Mouse (Mus musculus): ENCODE measurements around the gene Usp35.

DNA sequence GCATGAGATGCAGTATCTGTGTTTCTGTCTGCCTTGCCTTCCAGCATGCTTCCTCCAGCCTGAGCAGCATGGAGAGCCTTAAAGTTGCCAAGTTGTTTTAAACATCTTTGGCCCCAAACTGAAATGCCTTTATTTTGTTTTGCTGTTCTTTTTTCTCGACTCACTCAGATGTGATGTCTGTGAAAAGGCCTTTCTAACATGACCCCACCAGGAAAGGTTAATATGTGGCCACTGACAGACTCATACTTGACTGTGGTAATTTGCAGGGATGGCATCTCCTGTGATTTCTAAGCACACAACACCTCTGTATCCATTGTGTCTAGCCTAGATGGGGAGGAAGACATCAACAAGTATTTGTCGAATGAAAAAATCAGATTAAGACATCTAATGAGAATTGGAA lies 34.8 kb downstream of the Usp35 start:
- TF ChIP-seq POLR2A (IDR thresholded peaks at IDR 0.05; ENCODE audit: low read depth, low read length) (no peak), CTCF (IDR thresholded peaks at IDR 0.05; ENCODE audit: borderline replicate concordance, insufficient read depth, low read length) (no peak)

Measured in embryonic fibroblast, embryonic 13.5 days (primary cell).